14 mouse cellular contexts compared by ENCODE assay signal in the genomic region with DNA sequence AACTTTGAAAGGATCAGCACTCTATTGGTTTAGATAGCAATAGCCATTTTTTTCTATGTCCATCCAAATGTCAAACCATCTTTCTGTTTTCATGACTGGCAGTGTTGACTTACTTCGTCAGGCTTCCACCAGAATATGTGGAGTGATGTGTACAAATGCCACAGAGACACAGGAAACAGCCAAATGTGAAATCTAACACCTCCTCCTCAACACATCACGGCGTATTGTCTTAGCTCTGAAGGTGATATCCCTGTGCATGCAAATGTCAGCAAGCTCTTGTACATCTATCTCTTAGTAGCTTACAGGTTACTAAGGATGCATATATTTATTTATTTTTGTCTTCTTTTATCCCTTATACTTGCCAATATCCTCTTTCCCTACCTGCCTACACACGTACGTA.
"Had no signal": no experiment of that assay in that cellular context is flagged by ENCODE, and none has a peak within 500 bp of the region (broad histone marks: within the 10 kb centered on the region; RNA-seq: fewer than 3 reads in every experiment).

No protein-coding gene starts in this region.

- DNase-seq: lung, adult 18-20 months; lung, embryonic 14.5 days; lung, postnatal 14 days; lung, postnatal 36 days; right cerebral cortex, postnatal 14 days; spleen, adult 18-20 months; thymus, adult 2 months; thymus, postnatal 25 days; thymus, postnatal 4 days had no signal

- H3K36me3 ChIP-seq: midbrain, embryonic 15.5 days; neural tube, embryonic 13.5 days; neural tube, embryonic 15.5 days had no signal

- H3K27me3 ChIP-seq: midbrain, embryonic 13.5 days; midbrain, embryonic 15.5 days; neural tube, embryonic 13.5 days; neural tube, embryonic 15.5 days; stomach, embryonic 15.5 days had no signal

- H3K4me3 ChIP-seq: midbrain, embryonic 13.5 days; midbrain, embryonic 15.5 days; neural tube, embryonic 13.5 days; neural tube, embryonic 15.5 days; stomach, embryonic 15.5 days had no signal

- ATAC-seq: midbrain, embryonic 13.5 days; midbrain, embryonic 15.5 days had no signal

- H3K4me1 ChIP-seq: midbrain, embryonic 13.5 days; midbrain, embryonic 15.5 days; stomach, embryonic 15.5 days had no signal

- H3K9me3 ChIP-seq: midbrain, embryonic 13.5 days; midbrain, embryonic 15.5 days; neural tube, embryonic 13.5 days; neural tube, embryonic 15.5 days; stomach, embryonic 15.5 days had no signal
